Mouse (Mus musculus): ENCODE results near the gene Aqp1. TPM values are rescaled to one million over a fixed set of nuclear protein-coding genes. Genes with fewer than 3 reads are reported as not detected.

The Aqp1 gene
- total and polyA plus RNA-seq, 3 experiments = 50.3 TPM; not detected in 2

DNA sequence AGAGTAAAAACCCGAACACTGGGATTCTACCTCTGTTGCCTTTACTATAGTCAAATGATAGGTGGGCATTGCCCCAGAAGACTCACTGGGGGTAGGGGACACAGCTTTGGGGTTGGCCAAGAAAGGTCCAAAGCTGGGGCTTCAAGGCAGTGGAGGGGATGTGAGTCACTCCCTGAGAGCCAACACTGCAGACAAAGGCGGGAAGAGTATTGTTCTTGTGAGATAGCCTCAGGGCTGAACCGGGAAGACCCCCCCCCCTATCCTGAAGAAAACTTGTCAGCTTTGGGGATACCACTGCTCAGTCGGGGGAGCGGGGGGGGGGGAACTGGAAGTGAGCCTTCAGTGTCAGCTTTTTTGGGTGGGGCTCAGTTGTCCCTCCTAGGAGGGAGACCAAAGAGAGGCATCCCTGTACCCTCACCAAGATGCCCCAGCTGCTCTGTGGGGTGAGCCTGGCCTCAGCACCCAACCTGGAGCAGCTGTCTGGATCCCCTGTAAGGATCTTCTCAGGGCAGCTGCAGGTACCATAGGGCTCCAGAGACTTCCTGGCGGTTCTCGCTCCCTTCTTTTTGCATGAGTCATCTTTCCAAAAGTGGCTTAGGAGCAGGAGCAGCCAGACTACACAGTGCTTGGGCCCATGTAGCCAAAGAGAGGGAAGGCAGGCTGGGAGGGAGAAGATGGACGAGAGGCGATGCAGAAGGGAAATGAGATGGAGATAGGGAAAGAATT is 8.2 kb downstream of the Aqp1 start:
- no peaks in the 10 kb centered on the region; the same call in 1 of the 2 replicates for H3K27me3 ChIP-seq (ENCODE audit: insufficient read depth, low read length)
- H3K9me3 ChIP-seq (replicated peaks) = no peaks in the 10 kb centered on the region
- TF ChIP-seq TAL1 (conservative IDR thresholded peaks at IDR 0.05; ENCODE audit: low read depth, low read length) (no peak), CTCF (IDR thresholded peaks at IDR 0.05; ENCODE audit: low read depth, low read length) (no peak), GATA2 (IDR thresholded peaks at IDR 0.05; ENCODE audit: borderline replicate concordance, low read depth, low read length) (no peak), GATA1 (IDR thresholded peaks at IDR 0.05; ENCODE audit: borderline replicate concordance, low read length) (no peak), POLR2AphosphoS5 (IDR thresholded peaks at IDR 0.05; ENCODE audit: insufficient replicate concordance, low read depth, low read length) (no peak)
- no peak for DNase-seq (ENCODE audit: low spot score)
- no peak overlapping the region for H3K4me3 ChIP-seq (ENCODE audit: low read depth, low read length)
- ATAC-seq (ENCODE audit: extremely low read depth, insufficient number of reproducible peaks, low FRiP score, poor library complexity, severe bottlenecking) = no peak
- no peaks in the 10 kb centered on the region for H3K36me3 ChIP-seq (replicated peaks)
- H3K4me1 ChIP-seq (ENCODE audit: insufficient read depth, low read depth, low read length) = no peaks in the 10 kb centered on the region

- H3K27me3 ChIP-seq (ENCODE audit: insufficient read depth, low read length) = no peaks in the 10 kb centered on the region; the same call in 1 of the 2 replicates
- H3K4me3 ChIP-seq (ENCODE audit: low read depth, low read length) = no peak overlapping the region
- H3K36me3 ChIP-seq (replicated peaks) = no peaks in the 10 kb centered on the region
- H3K9me3 ChIP-seq (replicated peaks) = no peaks in the 10 kb centered on the region
- ATAC-seq (ENCODE audit: extremely low read depth, insufficient number of reproducible peaks, low FRiP score, poor library complexity, severe bottlenecking) = no peak
- TF ChIP-seq GATA1 (IDR thresholded peaks at IDR 0.05; ENCODE audit: borderline replicate concordance, low read length) = no peak
- TF ChIP-seq POLR2AphosphoS5 (IDR thresholded peaks at IDR 0.05; ENCODE audit: insufficient replicate concordance, low read depth, low read length) = no peak
- no peak for TF ChIP-seq CTCF (IDR thresholded peaks at IDR 0.05; ENCODE audit: low read depth, low read length)
- no peak for TF ChIP-seq GATA2 (IDR thresholded peaks at IDR 0.05; ENCODE audit: borderline replicate concordance, low read depth, low read length)
- TF ChIP-seq TAL1 (conservative IDR thresholded peaks at IDR 0.05; ENCODE audit: low read depth, low read length) = no peak
- no peaks in the 10 kb centered on the region for H3K4me1 ChIP-seq (ENCODE audit: insufficient read depth, low read depth, low read length)
- no peak for DNase-seq (ENCODE audit: low spot score)
Observed at GRCm38 (mm10) chr6:55345264-55345663, 9.0 kb downstream of the Aqp1 start.

DNA sequence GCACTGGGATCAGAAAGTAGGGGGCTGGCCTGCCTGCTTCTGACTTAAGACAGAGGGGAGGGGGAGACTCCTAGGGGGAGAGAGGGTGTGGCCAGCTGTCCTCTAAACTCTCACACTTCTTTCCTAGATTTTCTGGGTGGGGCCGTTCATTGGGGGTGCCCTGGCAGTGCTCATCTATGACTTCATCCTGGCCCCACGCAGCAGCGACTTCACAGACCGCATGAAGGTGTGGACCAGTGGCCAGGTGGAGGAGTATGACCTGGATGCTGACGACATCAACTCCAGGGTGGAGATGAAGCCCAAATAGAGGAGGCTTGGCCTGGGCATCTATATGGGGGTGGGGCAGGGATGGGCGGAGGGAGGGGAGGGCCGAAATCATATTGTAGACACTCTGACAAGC is 10.3 kb downstream of the Aqp1 start:
- Histone ChIP-seq H3K36me3 (replicated peaks) (no peaks in the 10 kb centered on the region), H3K4me3 (ENCODE audit: low read depth, low read length) (no peak overlapping the region), H3K27me3 (ENCODE audit: insufficient read depth, low read length) (no peaks in the 10 kb centered on the region), H3K9me3 (replicated peaks) (no peaks in the 10 kb centered on the region), H3K4me1 (ENCODE audit: insufficient read depth, low read depth, low read length) (no peaks in the 10 kb centered on the region)
- TF ChIP-seq CTCF (IDR thresholded peaks at IDR 0.05; ENCODE audit: low read depth, low read length) (no peak), POLR2AphosphoS5 (IDR thresholded peaks at IDR 0.05; ENCODE audit: insufficient replicate concordance, low read depth, low read length) (no peak), GATA2 (IDR thresholded peaks at IDR 0.05; ENCODE audit: borderline replicate concordance, low read depth, low read length) (no peak), GATA1 (IDR thresholded peaks at IDR 0.05; ENCODE audit: borderline replicate concordance, low read length) (no peak), TAL1 (conservative IDR thresholded peaks at IDR 0.05; ENCODE audit: low read depth, low read length) (no peak)
- ATAC-seq (ENCODE audit: extremely low read depth, insufficient number of reproducible peaks, low FRiP score, poor library complexity, severe bottlenecking) = no peak
- no peak for DNase-seq (ENCODE audit: low spot score)

GRCm38 (mm10) chr6:55347711-55348571 is 11.7 kb downstream of the Aqp1 start:
- H3K4me1 ChIP-seq (ENCODE audit: insufficient read depth, low read depth, low read length) = no peaks in the 10 kb centered on the region
- no peaks in the 10 kb centered on the region for H3K36me3 ChIP-seq (replicated peaks)
- TF ChIP-seq CTCF (IDR thresholded peaks at IDR 0.05; ENCODE audit: low read depth, low read length) (no peak), GATA1 (IDR thresholded peaks at IDR 0.05; ENCODE audit: borderline replicate concordance, low read length) (no peak), POLR2AphosphoS5 (IDR thresholded peaks at IDR 0.05; ENCODE audit: insufficient replicate concordance, low read depth, low read length) (no peak), GATA2 (IDR thresholded peaks at IDR 0.05; ENCODE audit: borderline replicate concordance, low read depth, low read length) (no peak), TAL1 (conservative IDR thresholded peaks at IDR 0.05; ENCODE audit: low read depth, low read length) (no peak)
- no peak overlapping the region for H3K4me3 ChIP-seq (ENCODE audit: low read depth, low read length)
- H3K9me3 ChIP-seq (replicated peaks) = no peaks in the 10 kb centered on the region
- DNase-seq (ENCODE audit: low spot score) (no peak), ATAC-seq (ENCODE audit: extremely low read depth, insufficient number of reproducible peaks, low FRiP score, poor library complexity, severe bottlenecking) (no peak)
- H3K27me3 ChIP-seq (ENCODE audit: insufficient read depth, low read length) = no peaks in the 10 kb centered on the region

- Histone ChIP-seq H3K9me3 (replicated peaks) (no peaks in the 10 kb centered on the region), H3K4me1 (ENCODE audit: insufficient read depth, low read depth, low read length) (no peaks in the 10 kb centered on the region), H3K36me3 (replicated peaks) (no peaks in the 10 kb centered on the region), H3K27me3 (ENCODE audit: insufficient read depth, low read length) (no peaks in the 10 kb centered on the region), H3K4me3 (ENCODE audit: low read depth, low read length) (no peak overlapping the region)
- DNase-seq (ENCODE audit: low spot score) = no peak
- no peak for TF ChIP-seq TAL1 (conservative IDR thresholded peaks at IDR 0.05; ENCODE audit: low read depth, low read length)
- TF ChIP-seq CTCF (IDR thresholded peaks at IDR 0.05; ENCODE audit: low read depth, low read length) = no peak
- TF ChIP-seq POLR2AphosphoS5 (IDR thresholded peaks at IDR 0.05; ENCODE audit: insufficient replicate concordance, low read depth, low read length) = no peak
- TF ChIP-seq GATA2 (IDR thresholded peaks at IDR 0.05; ENCODE audit: borderline replicate concordance, low read depth, low read length) = no peak
- no peak for TF ChIP-seq GATA1 (IDR thresholded peaks at IDR 0.05; ENCODE audit: borderline replicate concordance, low read length)
- no peak for ATAC-seq (ENCODE audit: extremely low read depth, insufficient number of reproducible peaks, low FRiP score, poor library complexity, severe bottlenecking)
Observed at GRCm38 (mm10) chr6:55349231-55349630, 13.0 kb downstream of the Aqp1 start.

DNA sequence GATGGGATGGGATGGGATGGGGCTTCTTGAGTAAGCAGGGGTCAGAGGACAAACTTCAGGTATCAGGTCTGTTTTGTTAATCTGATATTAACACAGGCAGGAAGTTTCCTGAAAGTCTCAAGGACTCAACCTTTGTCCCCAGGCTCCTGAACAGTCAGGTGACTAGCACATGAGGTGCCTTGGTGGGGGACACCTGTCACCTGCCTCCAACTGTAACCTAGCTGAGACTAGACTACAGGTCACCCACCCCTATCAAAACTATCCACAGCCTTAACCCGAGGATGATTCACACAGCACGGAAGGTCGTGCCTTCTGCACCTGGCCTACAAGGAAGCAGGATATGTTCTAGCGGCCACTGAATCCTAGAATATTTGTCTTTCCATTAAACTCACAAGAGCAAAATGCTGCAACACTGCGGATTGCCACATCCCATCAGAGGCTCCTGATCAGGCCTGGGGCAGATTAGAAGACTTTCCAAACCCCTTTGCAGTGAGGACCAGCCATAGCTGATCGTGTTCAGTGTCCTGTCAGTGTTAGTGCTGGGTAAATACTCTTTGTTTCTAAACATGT is 14.2 kb downstream of the Aqp1 start:
- ATAC-seq (ENCODE audit: extremely low read depth, insufficient number of reproducible peaks, low FRiP score, poor library complexity, severe bottlenecking) = no peak

More for the DNA sequence above, 14.2 kb downstream of the Aqp1 start:
- no peaks in the 10 kb centered on the region; the same call in 1 of the 2 replicates for H3K27me3 ChIP-seq (ENCODE audit: insufficient read depth, low read length)
- TF ChIP-seq CTCF (IDR thresholded peaks at IDR 0.05; ENCODE audit: low read depth, low read length) (no peak), GATA1 (IDR thresholded peaks at IDR 0.05; ENCODE audit: borderline replicate concordance, low read length) (no peak), GATA2 (IDR thresholded peaks at IDR 0.05; ENCODE audit: borderline replicate concordance, low read depth, low read length) (no peak), TAL1 (conservative IDR thresholded peaks at IDR 0.05; ENCODE audit: low read depth, low read length) (no peak), POLR2AphosphoS5 (IDR thresholded peaks at IDR 0.05; ENCODE audit: insufficient replicate concordance, low read depth, low read length) (no peak)
- H3K4me1 ChIP-seq (ENCODE audit: insufficient read depth, low read depth, low read length) = no peaks in the 10 kb centered on the region
- no peak overlapping the region for H3K4me3 ChIP-seq (ENCODE audit: low read depth, low read length)
- no peaks in the 10 kb centered on the region for H3K36me3 ChIP-seq (replicated peaks)
- no peak for DNase-seq (ENCODE audit: low spot score)
- no peaks in the 10 kb centered on the region for H3K9me3 ChIP-seq (replicated peaks)

All from G1E (cell line).